Mouse (Mus musculus) forebrain, embryonic 11.5 days (tissue): ENCODE measurements around the gene Cacng1. TPM values are rescaled to one million over a fixed set of nuclear protein-coding genes. Genes with fewer than 3 reads are reported as not detected.

Experiments used
- ATAC-seq: fragments of 200-750 bp; cut with Nextera tagmentation; replicated peaks from 2 replicates; pipeline ENCODE4 v1.8.0; 2017; ENCODE audit warnings: moderate TSS enrichment; ENCODE audit not compliant: low FRiP score
- DNase-seq: peaks from one replicate; pipeline ENCODE4 v3.0.0-alpha.2; 2017; ENCODE audit warnings: low spot score
- H3K27ac ChIP-seq: fragments of 300-500 bp; sonication (generic); 2 replicates; pipeline ENCODE4 v1.5.1; 2014; ENCODE audit warnings: low read depth, low read length
- H3K27me3 ChIP-seq: fragments of 300-500 bp; sonication (generic); 2 replicates; pipeline ENCODE4 v1.6.1; 2014; ENCODE audit warnings: mild to moderate bottlenecking, low read length, mixed read lengths; ENCODE audit not compliant: control insufficient read depth, insufficient read depth
- H3K36me3 ChIP-seq: fragments of 300-500 bp; sonication (generic); 2 replicates; pipeline ENCODE4 v1.6.1; 2014; ENCODE audit warnings: mild to moderate bottlenecking, low read length, moderate library complexity, mixed read lengths; ENCODE audit not compliant: control insufficient read depth, insufficient read depth
- H3K4me1 ChIP-seq: fragments of 300-500 bp; sonication (generic); replicated peaks from 2 replicates; pipeline ENCODE4 v1.6.1; 2014; ENCODE audit warnings: low read length, mixed read lengths; ENCODE audit not compliant: control insufficient read depth, insufficient read depth
- H3K4me2 ChIP-seq: fragments of 300-500 bp; sonication (generic); 2 replicates; pipeline ENCODE4 v1.6.1; 2014; ENCODE audit warnings: low read depth, mild to moderate bottlenecking, low read length, moderate library complexity, mixed read lengths; ENCODE audit not compliant: severe bottlenecking
- H3K4me3 ChIP-seq: fragments of 300-500 bp; sonication (generic); 2 replicates; pipeline ENCODE4 v1.5.1; 2014; ENCODE audit warnings: low read depth, low read length
- H3K9ac ChIP-seq: fragments of 300-500 bp; sonication (generic); 2 replicates; pipeline ENCODE4 v1.6.1; 2014; ENCODE audit warnings: low read length
- H3K9me3 ChIP-seq: fragments of 300-500 bp; sonication (generic); 2 replicates; pipeline ENCODE4 v1.6.1; 2016; ENCODE audit warnings: low read length, mixed read lengths; ENCODE audit not compliant: control insufficient read depth
- WGBS: fragments of 180-500 bp; shearing (Covaris S2); extraction: QIAGEN DNeasy Blood & Tissue Kit; methylation state at CpG from one replicate; pipeline ENCODE4 v1.1.7; 2014; 5-methylcytosine and 5-hydroxymethylcytosine counted together
- polyA plus RNA-seq: library from polyadenylated mRNA; unstranded; fragments of >200 nt; fragmentation: Nextera tagmentation; extraction: Ambion mirVana; gene quantifications from 2 replicates; pipeline ENCODE4 v1.2.1, GENCODE M21; 2014

Cacng1 gene
- polyA plus RNA-seq, 1 experiment from 2014 or later: not detected

GRCm38 (mm10) chr11:107699967-107700366 lies 16.4 kb downstream of the Cacng1 start:
- no peak overlapping the region for H3K27ac ChIP-seq

GRCm38 (mm10) chr11:107693338-107693737 lies 23.0 kb downstream of the Cacng1 start:
- no peaks in the 10 kb centered on the region for H3K4me1 ChIP-seq

More at GRCm38 (mm10) chr11:107699967-107700366, 16.4 kb downstream of the Cacng1 start:
- no peaks in the 10 kb centered on the region for H3K9me3 ChIP-seq
- DNase-seq (no peak), ATAC-seq (no peak)
- H3K4me3 ChIP-seq: no peak overlapping the region
- H3K36me3 ChIP-seq: no peaks in the 10 kb centered on the region
- H3K27me3 ChIP-seq: no peaks in the 10 kb centered on the region
- no peak overlapping the region for H3K4me2 ChIP-seq
- no peak overlapping the region for H3K9ac ChIP-seq
- 92% methylated on average over 4 of the region's 4 CpGs for WGBS
- H3K4me1 ChIP-seq: no peaks in the 10 kb centered on the region

GRCm38 (mm10) chr11:107691569-107691968 lies 24.8 kb downstream of the Cacng1 start:
- Histone ChIP-seq H3K9me3 (no peaks in the 10 kb centered on the region), H3K4me3 (no peak overlapping the region), H3K36me3 (peaks cover under 1% of the 10 kb centered on the region), H3K4me2 (no peak overlapping the region), H3K27me3 (no peaks in the 10 kb centered on the region), H3K27ac (no peak overlapping the region), H3K4me1 (no peaks in the 10 kb centered on the region), H3K9ac (no peak overlapping the region)
- ATAC-seq (no peak), DNase-seq (no peak)
- 86% methylated on average over 8 of the region's 8 CpGs for WGBS

More at GRCm38 (mm10) chr11:107693338-107693737, 23.0 kb downstream of the Cacng1 start:
- Histone ChIP-seq H3K9me3 (no peaks in the 10 kb centered on the region), H3K4me2 (no peak overlapping the region), H3K4me3 (no peak overlapping the region), H3K9ac (no peak overlapping the region), H3K27me3 (no peaks in the 10 kb centered on the region), H3K36me3 (no peaks in the 10 kb centered on the region; the same call in 1 of the 2 replicates), H3K27ac (no peak overlapping the region)
- 88% methylated on average over 6 of the region's 6 CpGs for WGBS
- no peak for ATAC-seq
- no peak for DNase-seq

GRCm38 (mm10) chr11:107688480-107688879 lies 27.8 kb downstream of the Cacng1 start:
- Histone ChIP-seq H3K9me3 (no peaks in the 10 kb centered on the region), H3K4me1 (peaks cover 6% of the 10 kb centered on the region), H3K27me3 (no peaks in the 10 kb centered on the region), H3K9ac (no peak overlapping the region), H3K4me3 (no peak overlapping the region), H3K4me2 (no peak overlapping the region), H3K27ac (no peak overlapping the region), H3K36me3 (peaks cover 5% of the 10 kb centered on the region)
- DNase-seq: no peak
- ATAC-seq: no peak
- 95% methylated on average over 10 of the region's 10 CpGs for WGBS

GRCm38 (mm10) chr11:107686290-107686689 lies 30.0 kb downstream of the Cacng1 start:
- no peak overlapping the region for H3K9ac ChIP-seq
- DNase-seq (no peak), ATAC-seq (no peak)
- H3K27me3 ChIP-seq: no peaks in the 10 kb centered on the region
- no peak overlapping the region for H3K27ac ChIP-seq
- no peak overlapping the region for H3K4me3 ChIP-seq
- peaks cover 12% of the 10 kb centered on the region for H3K4me1 ChIP-seq
- H3K36me3 ChIP-seq: peaks cover 5% of the 10 kb centered on the region
- 81% methylated on average over 20 of the region's 20 CpGs for WGBS
- H3K4me2 ChIP-seq: no peak overlapping the region
- H3K9me3 ChIP-seq: no peaks in the 10 kb centered on the region

- Histone ChIP-seq H3K36me3 (peaks cover 5% of the 10 kb centered on the region), H3K4me1 (peaks cover 12% of the 10 kb centered on the region), H3K27me3 (no peaks in the 10 kb centered on the region), H3K9ac (no peak overlapping the region; the same call in 1 of the 2 replicates), H3K4me2 (no peak overlapping the region), H3K4me3 (no peak overlapping the region), H3K9me3 (no peaks in the 10 kb centered on the region), H3K27ac (no peak overlapping the region)
- DNase-seq (no peak), ATAC-seq (no peak)
- WGBS: 57% methylated on average over 19 of the region's 19 CpGs
Measured at GRCm38 (mm10) chr11:107683544-107684465, 32.5 kb downstream of the Cacng1 start.

- H3K9me3 ChIP-seq: no peaks in the 10 kb centered on the region
- no peak overlapping the region for H3K4me2 ChIP-seq
- H3K36me3 ChIP-seq: peaks cover 5% of the 10 kb centered on the region
- H3K4me3 ChIP-seq: no peak overlapping the region
- H3K27ac ChIP-seq: no peak overlapping the region
- DNase-seq: no peak
- H3K9ac ChIP-seq: peak overlapping the region; percentile 35
- H3K4me1 ChIP-seq: peaks cover 12% of the 10 kb centered on the region
- WGBS: 33% methylated on average over 9 of the region's 9 CpGs
- no peaks in the 10 kb centered on the region for H3K27me3 ChIP-seq
- peak; percentile 46; the same call in 1 of the 2 replicates for ATAC-seq
Measured at GRCm38 (mm10) chr11:107682694-107683355, 33.5 kb downstream of the Cacng1 start.

GRCm38 (mm10) chr11:107676207-107676940 lies 39.9 kb downstream of the Cacng1 start:
- WGBS: 55% methylated on average over 17 of the region's 17 CpGs
- Histone ChIP-seq H3K4me3 (no peak overlapping the region), H3K27me3 (no peaks in the 10 kb centered on the region), H3K9me3 (no peaks in the 10 kb centered on the region), H3K27ac (no peak overlapping the region), H3K4me2 (no peak overlapping the region), H3K36me3 (peaks cover 4% of the 10 kb centered on the region; the same call in 1 of the 2 replicates), H3K9ac (no peak overlapping the region), H3K4me1 (no peaks in the 10 kb centered on the region; the same call in 1 of the 2 replicates)
- no peak for ATAC-seq
- DNase-seq: peak; percentile 39
